Mouse (Mus musculus) myocyte (in vitro differentiated cells): ENCODE measurements at regions not wholly inside any gene's neighbourhood (a gene's known extent, or its start where the extent isn't known, plus 50 kb on each side); places are given as distances from the start of the nearest gene placed in this dataset.

Experiments
- H3K27me3 ChIP-seq: one replicate; pipeline ENCODE4 v1.6.1; 2011; ENCODE audit not compliant: control insufficient read depth, insufficient read depth, insufficient read length
- H3K36me3 ChIP-seq: one replicate; pipeline ENCODE4 v1.6.1; 2011; ENCODE audit not compliant: control insufficient read depth, insufficient read depth
- H3K4me2 ChIP-seq: one replicate; pipeline ENCODE4 v1.6.1; 2011; ENCODE audit warnings: low read depth, control low read depth
- H3K4me3 ChIP-seq: one replicate; pipeline ENCODE4 v1.5.1; 2011; ENCODE audit warnings: mild to moderate bottlenecking, control low read depth, moderate library complexity
- H3K79me2 ChIP-seq: one replicate; pipeline ENCODE4 v1.6.1; 2011; ENCODE audit not compliant: control insufficient read depth, insufficient read depth
- H3ac ChIP-seq: one replicate; pipeline ENCODE4 v1.6.1; 2011; ENCODE audit not compliant: control insufficient read depth, insufficient read length
- CEBPB ChIP-seq: IDR thresholded peaks from 2 replicates; pipeline ENCODE4 v1.6.1; 2011; ENCODE audit warnings: mild to moderate bottlenecking, moderate library complexity; ENCODE audit not compliant: poor library complexity, insufficient read depth, severe bottlenecking
- E2F4 ChIP-seq: IDR thresholded peaks from one replicate; pipeline ENCODE4 v1.6.1; 2011; ENCODE audit warnings: mild to moderate bottlenecking, control low read depth, moderate library complexity; ENCODE audit not compliant: insufficient read depth
- MAX ChIP-seq: IDR thresholded peaks from one replicate; pipeline ENCODE4 v1.6.1; 2011; ENCODE audit warnings: low read depth, mild to moderate bottlenecking, control low read depth
- MYOD1 ChIP-seq, 3 experiments: IDR thresholded peaks; one replicate each; pipeline ENCODE4 v1.6.1; 2011; ENCODE audit warnings: control low read depth in 2 of 3, low read depth in 2 of 3, mild to moderate bottlenecking in 2 of 3, moderate library complexity in 1 of 3; ENCODE audit not compliant: insufficient read length in 2 of 3, control insufficient read depth in 1 of 3
- MYOG ChIP-seq, 3 experiments: IDR thresholded peaks; one replicate each; pipeline ENCODE4 v1.6.1; 2011; ENCODE audit warnings: control low read depth in 2 of 3, low read depth in 2 of 3, mild to moderate bottlenecking in 2 of 3; ENCODE audit not compliant: insufficient read length in 2 of 3, control insufficient read depth in 1 of 3, insufficient read depth in 1 of 3
- POLR2A ChIP-seq: IDR thresholded peaks from one replicate; pipeline ENCODE4 v1.6.1; 2011; ENCODE audit warnings: low read depth, mild to moderate bottlenecking, control low read depth, moderate library complexity; ENCODE audit not compliant: insufficient read length
- POLR2AphosphoS2 ChIP-seq: IDR thresholded peaks from one replicate; pipeline ENCODE4 v1.6.1; 2011; ENCODE audit warnings: low read depth, control low read depth; ENCODE audit not compliant: insufficient read length
- REST ChIP-seq: IDR thresholded peaks from one replicate; pipeline ENCODE4 v1.6.1; 2011; ENCODE audit warnings: mild to moderate bottlenecking, control low read depth, moderate library complexity; ENCODE audit not compliant: insufficient read depth, insufficient read length
- SRF ChIP-seq: IDR thresholded peaks from one replicate; pipeline ENCODE4 v1.6.1; 2011; ENCODE audit warnings: low read depth; ENCODE audit not compliant: control insufficient read depth, insufficient read length
- TCF12 ChIP-seq: IDR thresholded peaks from one replicate; pipeline ENCODE4 v1.6.1; 2011; ENCODE audit warnings: mild to moderate bottlenecking, control low read depth; ENCODE audit not compliant: poor library complexity, insufficient read depth, severe bottlenecking
- TCF3 ChIP-seq: IDR thresholded peaks from one replicate; pipeline ENCODE4 v1.6.1; 2011; ENCODE audit warnings: low read depth, control low read depth; ENCODE audit not compliant: insufficient read length
- USF1 ChIP-seq: IDR thresholded peaks from one replicate; pipeline ENCODE4 v1.6.1; 2011; ENCODE audit warnings: low read depth, mild to moderate bottlenecking, control low read depth, moderate library complexity

GRCm38 (mm10) chr15:36896265-36896664, 111.3 kb downstream of the Zfp706 start:
- TF ChIP-seq CEBPB (no peak), POLR2A (no peak), POLR2AphosphoS2 (no peak), SRF (no peak), TCF3 (no peak), TCF12 (no peak), MAX (no peak), MYOD1 (IDR thresholded peaks at IDR 0.05; ENCODE audit: control insufficient read depth in 1 of 3, insufficient read length in 2 of 3, low read depth in 2 of 3) (no peak), REST (no peak), MYOG (IDR thresholded peaks at IDR 0.05; ENCODE audit: control insufficient read depth in 1 of 3, insufficient read depth in 1 of 3, insufficient read length in 2 of 3, low read depth in 2 of 3) (no peak), USF1 (no peak), E2F4 (no peak)

GRCm38 (mm10) chr15:36895031-36895430, 112.5 kb downstream of the Zfp706 start:
- no peak overlapping the region for H3ac ChIP-seq
- no peaks in the 10 kb centered on the region for H3K36me3 ChIP-seq
- no peak overlapping the region for H3K4me2 ChIP-seq
- no peak for TF ChIP-seq SRF
- no peak for TF ChIP-seq POLR2A
- TF ChIP-seq USF1, result no peak
- no peak for TF ChIP-seq MAX
- TF ChIP-seq MYOD1 (IDR thresholded peaks at IDR 0.05; ENCODE audit: control insufficient read depth in 1 of 3, insufficient read length in 2 of 3, low read depth in 2 of 3), result no peak
- no peak for TF ChIP-seq E2F4
- TF ChIP-seq MYOG (IDR thresholded peaks at IDR 0.05; ENCODE audit: control insufficient read depth in 1 of 3, insufficient read depth in 1 of 3, insufficient read length in 2 of 3, low read depth in 2 of 3), result no peak
- TF ChIP-seq POLR2AphosphoS2, result no peak
- TF ChIP-seq TCF3, result no peak
- TF ChIP-seq CEBPB, result no peak
- TF ChIP-seq TCF12, result no peak
- TF ChIP-seq REST, result no peak
- no peaks in the 10 kb centered on the region for H3K79me2 ChIP-seq
- H3K4me3 ChIP-seq, result no peak overlapping the region
- no peaks in the 10 kb centered on the region for H3K27me3 ChIP-seq

More at GRCm38 (mm10) chr15:36896265-36896664, 111.3 kb downstream of the Zfp706 start:
- Histone ChIP-seq H3ac (no peak overlapping the region), H3K4me3 (no peak overlapping the region), H3K4me2 (no peak overlapping the region), H3K79me2 (no peaks in the 10 kb centered on the region), H3K27me3 (no peaks in the 10 kb centered on the region), H3K36me3 (no peaks in the 10 kb centered on the region)

- H3K27me3 ChIP-seq, result no peaks in the 10 kb centered on the region
- H3K4me2 ChIP-seq, result peak overlapping the region; percentile 53
- TF ChIP-seq SRF, result no peak
- TF ChIP-seq REST, result no peak
- TF ChIP-seq POLR2AphosphoS2, result no peak
- TF ChIP-seq MAX, result no peak
- peak; percentile 79 for TF ChIP-seq TCF12
- TF ChIP-seq POLR2A, result no peak
- TF ChIP-seq USF1, result no peak
- TF ChIP-seq MYOD1 (IDR thresholded peaks at IDR 0.05; ENCODE audit: control insufficient read depth in 1 of 3, insufficient read length in 2 of 3, low read depth in 2 of 3), result peak; percentile 44 to 90 (median 89)
- TF ChIP-seq E2F4, result no peak
- TF ChIP-seq MYOG (IDR thresholded peaks at IDR 0.05; ENCODE audit: control insufficient read depth in 1 of 3, insufficient read depth in 1 of 3, insufficient read length in 2 of 3, low read depth in 2 of 3), result peak; percentile 18 to 84 (median 61)
- TF ChIP-seq TCF3, result peak; percentile 51
- no peak for TF ChIP-seq CEBPB
These were observed 114.1 kb downstream of the Zfp706 start for GRCm38 (mm10) chr15:36893407-36893969.

GRCm38 (mm10) chr15:36892576-36893205, 114.9 kb downstream of the Zfp706 start:
- Histone ChIP-seq H3K36me3 (no peaks in the 10 kb centered on the region), H3K4me3 (no peak overlapping the region), H3K4me2 (no peak overlapping the region)

More at GRCm38 (mm10) chr15:36893407-36893969, 114.1 kb downstream of the Zfp706 start:
- Histone ChIP-seq H3K79me2 (no peaks in the 10 kb centered on the region), H3K36me3 (no peaks in the 10 kb centered on the region), H3ac (no peak overlapping the region), H3K4me3 (no peak overlapping the region)

More at GRCm38 (mm10) chr15:36892576-36893205, 114.9 kb downstream of the Zfp706 start:
- Histone ChIP-seq H3K27me3 (no peaks in the 10 kb centered on the region), H3ac (no peak overlapping the region), H3K79me2 (no peaks in the 10 kb centered on the region)
- TF ChIP-seq CEBPB, result no peak
- no peak for TF ChIP-seq REST
- no peak for TF ChIP-seq MYOG (IDR thresholded peaks at IDR 0.05; ENCODE audit: control insufficient read depth in 1 of 3, insufficient read depth in 1 of 3, insufficient read length in 2 of 3, low read depth in 2 of 3)
- TF ChIP-seq TCF3, result no peak
- no peak for TF ChIP-seq USF1
- no peak for TF ChIP-seq POLR2AphosphoS2
